Mouse (Mus musculus) midbrain, embryonic 14.5 days (tissue): Measurements from ENCODE around the gene Trim2. TPM values are rescaled to one million over a fixed set of nuclear protein-coding genes. Genes with fewer than 3 reads are reported as not detected.

Source experiments
- ATAC-seq: fragments of 200-750 bp; cut with Nextera tagmentation; 2 replicates; pipeline ENCODE4 v1.8.0; 2017; ENCODE audit warnings: moderate number of reproducible peaks, moderate library complexity; ENCODE audit not compliant: low FRiP score, low TSS enrichment
- DNase-seq: peaks from one replicate; pipeline ENCODE4 v3.0.0-alpha.2; 2015
- H3K27ac ChIP-seq: fragments of 300-500 bp; sonication (generic); replicated peaks from 2 replicates; pipeline ENCODE4 v1.5.1; 2014; ENCODE audit warnings: mild to moderate bottlenecking, low read depth, low read length, moderate library complexity
- H3K27me3 ChIP-seq: fragments of 300-500 bp; sonication (generic); 2 replicates; pipeline ENCODE4 v1.6.1; 2014; ENCODE audit warnings: low read length, control low read depth, mixed read lengths; ENCODE audit not compliant: control insufficient read depth, insufficient read depth
- H3K36me3 ChIP-seq: fragments of 300-500 bp; sonication (generic); 2 replicates; pipeline ENCODE4 v1.6.1; 2014; ENCODE audit warnings: low read length, control low read depth; ENCODE audit not compliant: control insufficient read depth, insufficient read depth
- H3K4me1 ChIP-seq: fragments of 300-500 bp; sonication (generic); 2 replicates; pipeline ENCODE4 v1.6.1; 2014; ENCODE audit warnings: mild to moderate bottlenecking, antibody characterized with exemption, low read length, control low read depth; ENCODE audit not compliant: control insufficient read depth, insufficient read depth
- H3K4me2 ChIP-seq: fragments of 300-500 bp; sonication (generic); 2 replicates; pipeline ENCODE4 v1.6.1; 2014; ENCODE audit warnings: mild to moderate bottlenecking, low read length, moderate library complexity
- H3K4me3 ChIP-seq: fragments of 300-500 bp; sonication (generic); replicated peaks from 2 replicates; pipeline ENCODE4 v1.5.1; 2014; ENCODE audit warnings: low read depth, low read length
- H3K9ac ChIP-seq: fragments of 300-500 bp; sonication (generic); replicated peaks from 2 replicates; pipeline ENCODE4 v1.6.1; 2014; ENCODE audit warnings: mild to moderate bottlenecking, low read length, moderate library complexity
- H3K9me3 ChIP-seq: fragments of 300-500 bp; sonication (generic); 2 replicates; pipeline ENCODE4 v1.6.1; 2016; ENCODE audit warnings: low read length, control low read depth, mixed read lengths; ENCODE audit not compliant: control insufficient read depth
- WGBS: fragments of 180-500 bp; shearing (Covaris S2); extraction: QIAGEN DNeasy Blood & Tissue Kit; methylation state at CpG from one replicate; pipeline ENCODE4 v1.1.7; 2014; 5-methylcytosine and 5-hydroxymethylcytosine counted together
- polyA plus RNA-seq: library from polyadenylated mRNA; unstranded; fragments of >200 nt; fragmentation: Nextera tagmentation; extraction: Ambion mirVana; gene quantifications from 2 replicates; pipeline ENCODE4 v1.2.1, GENCODE M21; 2014

The Trim2 gene
- polyA plus RNA-seq, 1 experiment from 2014 or later: 154 TPM

DNA sequence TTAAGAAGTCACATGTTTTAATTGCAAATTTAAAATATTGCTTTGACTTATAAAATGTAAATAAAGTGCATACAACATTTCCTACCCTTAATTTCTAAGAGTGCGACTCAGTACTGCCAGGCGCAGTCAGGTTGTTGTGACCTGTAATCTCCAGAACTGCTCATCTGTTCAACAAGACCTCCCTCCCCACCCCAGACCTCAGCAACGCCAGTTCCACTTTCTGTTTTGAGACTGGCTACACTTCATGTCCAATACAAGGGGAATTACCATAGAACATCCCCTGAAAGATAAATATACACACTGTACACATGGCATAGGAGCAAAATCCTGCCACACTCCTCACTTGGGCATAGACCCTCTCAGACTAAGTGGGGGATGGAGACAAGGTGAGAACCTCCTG, 180.0 kb downstream of the Trim2 start:
- Histone ChIP-seq H3K9ac (no peak overlapping the region), H3K4me3 (no peak overlapping the region), H3K4me1 (no peaks in the 10 kb centered on the region), H3K4me2 (no peak overlapping the region), H3K27me3 (no peaks in the 10 kb centered on the region), H3K36me3 (no peaks in the 10 kb centered on the region), H3K27ac (no peak overlapping the region), H3K9me3 (no peaks in the 10 kb centered on the region)
- WGBS: 89% methylated on average over 3 of the region's 3 CpGs
- DNase-seq (no peak), ATAC-seq (no peak)

DNA sequence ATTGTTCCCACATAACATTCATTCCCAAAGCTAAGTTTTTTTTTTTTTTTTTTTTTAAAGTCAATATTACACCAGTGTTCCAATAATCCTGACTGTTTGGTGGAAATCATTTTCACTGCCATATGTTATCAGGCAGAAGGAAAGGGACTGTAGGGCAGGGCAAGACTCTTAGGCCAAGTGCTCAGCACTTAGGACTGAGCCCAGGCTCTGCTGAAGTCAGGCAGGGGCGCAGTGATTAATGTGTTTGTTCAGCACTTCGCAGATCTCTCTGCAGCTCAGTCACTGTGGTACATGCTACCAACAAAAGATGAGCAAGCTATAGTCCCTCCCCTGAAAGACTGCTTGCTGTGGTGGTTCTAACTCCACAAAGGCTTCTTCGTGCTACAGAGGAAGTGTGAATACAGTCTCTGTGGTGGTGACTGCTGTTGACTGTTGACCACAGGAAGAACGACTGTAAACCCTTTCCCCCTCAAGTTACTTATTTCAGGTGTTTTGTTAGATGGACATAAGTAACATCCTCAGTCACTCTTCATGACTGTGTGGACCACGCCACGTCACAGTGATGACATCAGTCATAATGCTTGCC, 180.9 kb downstream of the Trim2 start:
- H3K27me3 ChIP-seq: no peaks in the 10 kb centered on the region
- no peaks in the 10 kb centered on the region for H3K9me3 ChIP-seq
- ATAC-seq (no peak), DNase-seq (no peak)
- 72% methylated on average over 6 of the region's 6 CpGs for WGBS
- no peaks in the 10 kb centered on the region for H3K4me1 ChIP-seq
- H3K27ac ChIP-seq: no peak overlapping the region
- H3K4me2 ChIP-seq: no peak overlapping the region
- no peaks in the 10 kb centered on the region for H3K36me3 ChIP-seq
- H3K4me3 ChIP-seq: no peak overlapping the region
- no peak overlapping the region for H3K9ac ChIP-seq

DNA sequence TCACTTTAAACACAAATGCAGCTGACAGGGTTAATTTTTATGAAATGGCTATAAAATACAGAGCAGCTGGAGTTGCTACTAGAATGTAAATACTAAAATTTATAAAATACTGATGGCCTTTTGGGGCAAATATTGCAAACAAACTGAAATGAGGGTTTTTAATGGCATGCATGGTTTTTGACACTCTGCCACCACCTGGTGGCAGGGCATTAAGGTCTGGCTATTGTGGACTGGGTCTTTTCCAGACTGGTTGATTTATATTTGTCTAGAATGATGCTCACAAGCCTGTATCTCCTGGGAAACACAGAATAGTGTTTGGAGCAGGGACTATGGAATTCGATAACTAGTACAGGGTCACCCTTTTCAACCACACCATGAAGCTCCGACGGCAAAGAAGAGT, 183.2 kb downstream of the Trim2 start:
- peak; percentile 24 for DNase-seq
- no peaks in the 10 kb centered on the region for H3K27me3 ChIP-seq
- no peak for ATAC-seq
- H3K36me3 ChIP-seq: no peaks in the 10 kb centered on the region
- WGBS: 84% methylated on average over 3 of the region's 3 CpGs
- no peak overlapping the region for H3K9ac ChIP-seq
- H3K4me3 ChIP-seq: no peak overlapping the region
- no peaks in the 10 kb centered on the region for H3K9me3 ChIP-seq
- H3K4me1 ChIP-seq: no peaks in the 10 kb centered on the region
- H3K4me2 ChIP-seq: no peak overlapping the region
- H3K27ac ChIP-seq: no peak overlapping the region

DNA sequence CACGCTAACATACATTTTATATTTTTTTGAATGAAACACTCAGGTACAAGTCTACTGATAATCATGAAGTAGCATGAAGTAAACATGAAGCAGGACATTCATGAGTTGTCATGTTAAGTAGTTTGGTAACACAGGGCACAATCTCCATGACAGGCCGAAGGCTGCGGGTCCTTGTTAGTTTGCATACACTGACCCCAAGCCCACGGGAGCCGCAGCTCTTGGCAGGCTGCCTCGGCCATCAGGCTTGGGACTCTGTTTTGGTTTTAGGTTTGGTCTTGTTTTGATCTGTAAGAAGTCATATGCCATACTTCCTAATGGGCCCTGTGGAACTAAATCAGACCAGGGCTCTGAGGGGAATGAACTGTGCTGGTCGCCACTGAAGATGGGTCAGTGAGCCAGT, 188.0 kb downstream of the Trim2 start:
- no peak for DNase-seq
- 72% methylated on average over 7 of the region's 7 CpGs for WGBS
- no peak overlapping the region for H3K27ac ChIP-seq
- H3K27me3 ChIP-seq: no peaks in the 10 kb centered on the region
- H3K4me2 ChIP-seq: no peak overlapping the region
- no peaks in the 10 kb centered on the region for H3K36me3 ChIP-seq
- H3K4me3 ChIP-seq: no peak overlapping the region
- no peak overlapping the region for H3K9ac ChIP-seq
- no peaks in the 10 kb centered on the region for H3K4me1 ChIP-seq
- ATAC-seq: no peak
- no peaks in the 10 kb centered on the region for H3K9me3 ChIP-seq

DNA sequence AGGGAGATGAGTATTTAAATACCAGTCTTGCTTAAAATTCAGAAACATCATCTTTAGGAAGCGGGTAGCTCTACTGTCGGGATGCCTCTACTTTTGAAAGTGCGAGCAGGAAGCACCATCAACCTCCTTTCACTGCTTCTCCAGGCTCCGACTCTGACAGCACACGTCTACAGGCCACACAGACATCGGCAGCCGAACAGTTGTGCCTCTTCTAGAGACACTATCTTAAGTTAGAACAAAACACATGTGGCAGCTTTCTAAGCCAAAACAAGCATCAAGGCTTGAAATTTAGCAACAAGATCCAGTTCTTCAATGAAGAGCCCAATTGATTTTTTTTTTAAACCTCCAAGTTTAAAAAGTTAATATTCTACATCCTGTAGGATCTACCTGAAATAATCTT, 188.5 kb downstream of the Trim2 start:
- DNase-seq (no peak), ATAC-seq (no peak)
- H3K9ac ChIP-seq: no peak overlapping the region
- H3K4me1 ChIP-seq: no peaks in the 10 kb centered on the region
- 89% methylated on average over 7 of the region's 7 CpGs for WGBS
- H3K9me3 ChIP-seq: no peaks in the 10 kb centered on the region
- no peak overlapping the region for H3K4me3 ChIP-seq
- H3K36me3 ChIP-seq: no peaks in the 10 kb centered on the region
- H3K27ac ChIP-seq: no peak overlapping the region
- H3K4me2 ChIP-seq: no peak overlapping the region
- H3K27me3 ChIP-seq: no peaks in the 10 kb centered on the region

Other genes starting within 250 kb of the Trim2 start
- gene Mnd1, start 151.1 kb downstream of the Trim2 start, polyA plus RNA-seq: 1.2 and 1.7 TPM in 2 replicates
- 3.1 and 3.2 TPM in 2 replicates for gene Gm6525, start 132.8 kb downstream of the Trim2 start, polyA plus RNA-seq
- gene Fhdc1, start 173.6 kb upstream of the Trim2 start, polyA plus RNA-seq: 4.1 and 4.3 TPM in 2 replicates